7 mouse cellular contexts compared by ENCODE assay signal in the genomic region with DNA sequence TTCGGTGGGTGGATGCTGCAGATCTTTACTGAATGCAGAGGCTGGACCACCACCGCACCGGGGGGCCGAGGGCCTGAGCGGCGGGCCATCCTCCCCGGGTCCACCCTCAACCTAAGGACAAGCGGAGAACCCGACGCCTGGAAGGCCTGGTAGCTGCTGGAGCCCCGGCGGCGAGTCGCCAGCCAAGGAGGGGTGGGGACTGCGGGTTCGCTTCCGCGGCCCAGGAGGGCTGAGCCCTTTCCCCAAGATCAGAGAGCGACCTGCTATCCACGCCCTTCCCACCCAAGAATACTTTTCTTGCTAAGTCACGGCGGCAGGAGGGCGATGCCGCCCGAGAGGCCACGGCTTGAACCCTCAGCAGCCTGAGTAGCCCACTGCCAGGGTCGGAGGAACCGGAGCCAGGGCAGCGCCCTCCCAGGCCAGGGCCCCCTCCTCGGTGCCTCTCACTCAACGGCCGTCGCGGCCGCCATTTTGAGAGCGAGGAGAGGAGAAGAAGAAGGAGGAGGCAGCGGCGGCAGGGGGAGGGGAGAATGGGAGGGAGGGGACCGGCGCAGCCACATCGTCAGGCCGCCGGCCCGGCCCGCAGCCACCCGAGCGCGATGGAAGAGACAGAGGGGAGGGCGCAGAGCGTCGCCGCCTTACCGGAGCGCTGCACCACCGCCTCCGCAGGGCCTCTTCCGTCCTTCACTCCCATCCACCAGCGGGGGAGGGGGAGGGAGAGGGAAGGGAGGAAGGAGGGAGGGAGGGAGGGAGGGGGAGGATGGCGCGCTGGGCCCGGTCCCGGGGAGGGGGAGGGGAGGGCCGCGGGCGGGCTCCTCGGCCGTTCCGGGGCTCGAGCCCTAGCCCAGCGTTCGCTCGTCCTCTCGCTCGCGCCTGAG. TPM values are rescaled to one million over a fixed set of nuclear protein-coding genes. Genes with fewer than 3 reads are reported as not detected.
DNase-seq lines count a peak whose midpoint lies in the region; ATAC-seq and TF ChIP-seq lines count a peak whose summit lies in the region.

No protein-coding gene starts in this region.

- DNase-seq in adrenal gland, postnatal 25 days, result peak; percentile 87
- peak; percentile 87 to 90 for DNase-seq in heart, adult 2 months
- peak; percentile 69 to 83 for DNase-seq in kidney, adult 8-10 months
- peak; percentile 88 to 92 for DNase-seq in spleen, postnatal 10 days (ENCODE audit: low spot score in 2 of 2)

- peaks cover 3% of the 10 kb centered on the region for H3K79me2 ChIP-seq in heart, adult 2 months (replicated peaks; ENCODE audit: control insufficient read depth, insufficient read depth, low read length)

- no peaks in the 10 kb centered on the region for H3K36me3 ChIP-seq in embryonic facial prominence, embryonic 12.5 days
- peaks cover 20% of the 10 kb centered on the region for H3K36me3 ChIP-seq in heart, adult 2 months (ENCODE audit: control insufficient read depth, insufficient read depth, low read length)
- no peaks in the 10 kb centered on the region for H3K36me3 ChIP-seq in limb, embryonic 13.5 days
- no peaks in the 10 kb centered on the region for H3K36me3 ChIP-seq in midbrain, embryonic 16.5 days (ENCODE audit: control insufficient read depth, insufficient read depth, low read length)

- under 1% methylated on average over 41 of the region's 75 CpGs for WGBS in embryonic facial prominence, embryonic 12.5 days
- WGBS in heart, adult 2 months, result under 1% methylated on average over 46 of the region's 75 CpGs
- WGBS in limb, embryonic 13.5 days, result under 1% methylated on average over 49 of the region's 75 CpGs
- WGBS in midbrain, embryonic 16.5 days, result under 1% methylated on average over 39 of the region's 75 CpGs

- peak; percentile 39; the same call in 1 of the 2 replicates for TF ChIP-seq POLR2A in heart, adult 2 months (IDR thresholded peaks at IDR 0.05; ENCODE audit: insufficient read depth, low read depth, low read length)

- TF ChIP-seq EP300 in heart, adult 2 months (IDR thresholded peaks at IDR 0.05; ENCODE audit: insufficient read depth, low read depth, low read length), result no peak

- peak overlapping the region; percentile 71 for H3K4me2 ChIP-seq in embryonic facial prominence, embryonic 12.5 days (replicated peaks)
- peak overlapping the region; percentile 81 for H3K4me2 ChIP-seq in limb, embryonic 13.5 days (replicated peaks)
- H3K4me2 ChIP-seq in midbrain, embryonic 16.5 days (ENCODE audit: low read length), result peak overlapping the region; percentile 79

- peaks cover 13% of the 10 kb centered on the region; the same call in 1 of the 2 replicates for H3K4me1 ChIP-seq in embryonic facial prominence, embryonic 12.5 days
- peaks cover 13% of the 10 kb centered on the region for H3K4me1 ChIP-seq in heart, adult 2 months (ENCODE audit: control insufficient read depth, insufficient read depth, low read length)
- H3K4me1 ChIP-seq in limb, embryonic 13.5 days, result peaks cover 25% of the 10 kb centered on the region
- peaks cover 27% of the 10 kb centered on the region for H3K4me1 ChIP-seq in midbrain, embryonic 16.5 days (ENCODE audit: control insufficient read depth, insufficient read depth, low read length)

- peak; percentile 84 for ATAC-seq in embryonic facial prominence, embryonic 12.5 days (ENCODE audit: insufficient number of reproducible peaks, insufficient read depth, low FRiP score, low TSS enrichment)
- ATAC-seq in limb, embryonic 13.5 days (ENCODE audit: low FRiP score, low read depth), result peak; percentile 84
- ATAC-seq in midbrain, embryonic 16.5 days, result peak; percentile 83

- H3K27me3 ChIP-seq in embryonic facial prominence, embryonic 12.5 days, result no peaks in the 10 kb centered on the region
- H3K27me3 ChIP-seq in heart, adult 2 months (ENCODE audit: control insufficient read depth, insufficient read depth, low read length), result no peaks in the 10 kb centered on the region
- H3K27me3 ChIP-seq in limb, embryonic 13.5 days, result no peaks in the 10 kb centered on the region
- H3K27me3 ChIP-seq in midbrain, embryonic 16.5 days (ENCODE audit: control insufficient read depth, insufficient read depth, low read depth, low read length), result no peaks in the 10 kb centered on the region

- peak overlapping the region; percentile 99 for H3K27ac ChIP-seq in embryonic facial prominence, embryonic 12.5 days
- H3K27ac ChIP-seq in heart, adult 2 months, result peak overlapping the region; percentile 100
- peak overlapping the region; percentile 99 for H3K27ac ChIP-seq in limb, embryonic 13.5 days
- H3K27ac ChIP-seq in midbrain, embryonic 16.5 days (ENCODE audit: low read length), result peak overlapping the region; percentile 100

- intact Hi-C loops in heart, adult 2 months (cut with DNase I), result loop anchor here (2.0 kb wide), 3 partner anchors 47 to 107 kb away; partner anchors contain the start of genes Cluh, Mettl16 and Mnt

- no peak for TF ChIP-seq CTCF in heart, adult 2 months (IDR thresholded peaks at IDR 0.05)

- no peaks in the 10 kb centered on the region for H3K9me3 ChIP-seq in embryonic facial prominence, embryonic 12.5 days
- H3K9me3 ChIP-seq in limb, embryonic 13.5 days, result no peaks in the 10 kb centered on the region
- H3K9me3 ChIP-seq in midbrain, embryonic 16.5 days (replicated peaks; ENCODE audit: control insufficient read depth, low read length, poor library complexity, severe bottlenecking), result no peaks in the 10 kb centered on the region

- H3K9ac ChIP-seq in embryonic facial prominence, embryonic 12.5 days, result peak overlapping the region; percentile 99
- H3K9ac ChIP-seq in heart, adult 2 months (ENCODE audit: low read depth, low read length), result peak overlapping the region; percentile 92
- peak overlapping the region; percentile 95 for H3K9ac ChIP-seq in limb, embryonic 13.5 days
- peak overlapping the region; percentile 99 for H3K9ac ChIP-seq in midbrain, embryonic 16.5 days (ENCODE audit: low read depth, low read length)

- H3K4me3 ChIP-seq in embryonic facial prominence, embryonic 12.5 days, result peak overlapping the region; percentile 99
- H3K4me3 ChIP-seq in heart, adult 2 months, result peak overlapping the region; percentile 87
- H3K4me3 ChIP-seq in limb, embryonic 13.5 days, result peak overlapping the region; percentile 63
- H3K4me3 ChIP-seq in midbrain, embryonic 16.5 days (ENCODE audit: low read depth, low read length), result peak overlapping the region; percentile 96

RNA-seq across cellular contexts. Expression of gene Pafah1b1, which starts 0.9 kb away (rescaled TPM):
- total RNA-seq in adrenal gland, postnatal 25 days (2021), result 141 and 192 TPM in 2 replicates
- 61.8 and 64.1 TPM in 2 replicates for polyA plus RNA-seq in embryonic facial prominence, embryonic 12.5 days (2016; fragmentation: Nextera tagmentation; extraction: Ambion mirVana)
- 100 to 1,000 TPM; 208 to 233 TPM for total RNA-seq in heart, adult 2 months (2021)
- polyA plus RNA-seq in heart, adult 2 months (2012; rRNA removed), result 30.2 and 73.0 TPM in 2 replicates
- polyA plus RNA-seq in limb, embryonic 13.5 days (2015; fragmentation: Nextera tagmentation; extraction: Ambion mirVana), result 46.7 and 49.7 TPM in 2 replicates
- 45.8 and 57.5 TPM in 2 replicates for polyA plus RNA-seq in midbrain, embryonic 16.5 days (2015; fragmentation: Nextera tagmentation; extraction: Ambion mirVana)

RNA-seq across cellular contexts. Expression of gene Mettl16, which starts 47.0 kb away (rescaled TPM):
- total RNA-seq in adrenal gland, postnatal 25 days (2021), result 34.2 and 35.9 TPM in 2 replicates
- 60.6 and 62.2 TPM in 2 replicates for polyA plus RNA-seq in embryonic facial prominence, embryonic 12.5 days (2016; fragmentation: Nextera tagmentation; extraction: Ambion mirVana)
- total RNA-seq in heart, adult 2 months (2021), result 10 to 100 TPM; 16.3 to 17.8 TPM
- 2.8 and 4.6 TPM in 2 replicates for polyA plus RNA-seq in heart, adult 2 months (2012; rRNA removed)
- 56.6 and 61.1 TPM in 2 replicates for polyA plus RNA-seq in limb, embryonic 13.5 days (2015; fragmentation: Nextera tagmentation; extraction: Ambion mirVana)
- 53.2 and 60.0 TPM in 2 replicates for polyA plus RNA-seq in midbrain, embryonic 16.5 days (2015; fragmentation: Nextera tagmentation; extraction: Ambion mirVana)

Comparison
In these comparisons a context has a peak if more than half of its experiments do, and no peak if none do; other contexts are left out.
1. Peak in every context shown above with its lines: DNase-seq, ATAC-seq, H3K4me3 ChIP-seq and H3K27ac ChIP-seq.